ENCODE assay signal across 8 mouse cellular contexts in the genomic region with DNA sequence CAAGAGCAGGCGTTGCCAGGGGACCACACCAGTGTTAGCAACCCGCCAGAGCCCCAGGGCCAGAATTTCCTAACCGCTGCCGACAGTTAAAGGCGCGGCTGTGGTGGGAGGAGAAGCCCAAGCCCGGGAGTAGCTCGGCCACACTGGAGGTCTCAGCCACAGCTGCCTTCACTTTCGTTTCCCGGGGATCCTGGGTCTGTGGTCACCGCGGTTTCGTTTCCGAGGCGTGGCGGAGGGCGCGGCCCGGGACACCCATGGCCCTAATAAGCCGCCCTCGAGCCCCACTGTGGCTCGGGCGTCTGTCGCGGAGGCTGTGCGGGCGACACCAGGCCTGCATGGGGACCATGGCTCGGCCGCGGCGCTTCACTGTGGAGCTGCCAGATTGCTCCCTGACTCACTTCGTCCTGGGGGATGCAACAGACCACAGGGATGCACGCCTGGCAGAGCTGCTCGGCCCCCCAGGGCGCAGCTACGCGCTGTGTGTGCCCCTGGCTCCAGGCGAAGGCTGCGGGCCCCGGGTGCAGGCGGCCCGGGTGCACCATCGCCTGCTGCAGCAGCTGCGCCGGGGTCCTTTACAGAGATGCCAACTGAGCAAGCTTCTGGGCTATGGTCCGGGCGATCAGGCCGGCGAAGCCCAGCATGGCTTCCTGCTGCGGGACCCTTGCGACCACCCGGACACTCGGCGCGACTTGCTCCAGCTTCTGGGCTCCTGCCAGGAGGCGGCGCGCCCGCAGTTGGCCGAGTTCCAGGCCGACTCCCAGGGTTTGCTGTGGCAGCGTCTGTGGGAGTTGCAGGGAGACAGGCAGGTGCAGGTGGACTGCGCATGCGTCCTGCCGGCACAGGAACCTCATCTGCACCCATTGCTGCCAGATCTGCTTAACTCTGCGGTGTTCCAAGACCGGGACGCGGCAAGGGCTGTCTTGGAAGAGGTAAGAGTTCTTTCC. TPM values are rescaled to one million over a fixed set of nuclear protein-coding genes. Genes with fewer than 3 reads are reported as not detected.
A peak's percentile ranks its signal among the peaks of the same experiment; 100 is the strongest.
DNase-seq lines count a peak whose midpoint lies in the region; ATAC-seq lines count a peak whose summit lies in the region.

A gene (plus strand): TSS at position 107 of the 944 bp plus-strand sequence.

- peak within 1 kb of the TSS; percentile 90 for H3K27ac ChIP-seq in embryonic facial prominence, embryonic 10.5 days (replicated peaks)
- peak within 1 kb of the TSS; percentile 67 for H3K27ac ChIP-seq in midbrain, embryonic 11.5 days (ENCODE audit: low read depth, low read length)

- H3K27me3 ChIP-seq in embryonic facial prominence, embryonic 10.5 days (replicated peaks; ENCODE audit: low read depth, poor library complexity, severe bottlenecking): peaks cover 17% of the 10 kb centered on the region
- no peaks in the 10 kb centered on the region for H3K27me3 ChIP-seq in midbrain, embryonic 11.5 days (ENCODE audit: control insufficient read depth, insufficient read depth, low read length)

- under 1% methylated on average over 69 of the region's 69 CpGs for WGBS in embryonic facial prominence, embryonic 10.5 days
- WGBS in midbrain, embryonic 11.5 days: 0% methylated on average over 68 of the region's 69 CpGs

- DNase-seq in adrenal gland, postnatal 10 days: peak; percentile 90
- peak; percentile 85 for DNase-seq in embryonic facial prominence, embryonic 10.5 days (ENCODE audit: low spot score)
- peak; percentile 91 for DNase-seq in kidney, adult 11 months
- peak; percentile 83 for DNase-seq in left cerebral cortex, postnatal 4 days
- DNase-seq in midbrain, embryonic 11.5 days (ENCODE audit: low spot score, missing footprints): peak; percentile 96
- peak; percentile 91 for DNase-seq in right cerebral cortex, postnatal 4 days
- peak; percentile 79 for DNase-seq in yolk sac, embryonic 10.5 days (ENCODE audit: low spot score)

- intact Hi-C loops in left cerebral cortex, postnatal 4 days (cut with DNase I): no loop called here

- H3K4me3 ChIP-seq in embryonic facial prominence, embryonic 10.5 days: peak within 1 kb of the TSS; percentile 84
- H3K4me3 ChIP-seq in midbrain, embryonic 11.5 days (ENCODE audit: low read depth, low read length): peak within 1 kb of the TSS; percentile 62

- H3K36me3 ChIP-seq in embryonic facial prominence, embryonic 10.5 days (replicated peaks): no peaks in the 10 kb centered on the region
- H3K36me3 ChIP-seq in midbrain, embryonic 11.5 days (ENCODE audit: control insufficient read depth, insufficient read depth, low read length): no peaks in the 10 kb centered on the region

- peaks cover 18% of the 10 kb centered on the region for H3K4me1 ChIP-seq in embryonic facial prominence, embryonic 10.5 days
- H3K4me1 ChIP-seq in midbrain, embryonic 11.5 days (ENCODE audit: control insufficient read depth, insufficient read depth, low read length): no peaks in the 10 kb centered on the region

- H3K9ac ChIP-seq in midbrain, embryonic 11.5 days (ENCODE audit: low read length): peak within 1 kb of the TSS; percentile 91

- H3K4me2 ChIP-seq in midbrain, embryonic 11.5 days: peak within 1 kb of the TSS; percentile 96

- H3K9me3 ChIP-seq in embryonic facial prominence, embryonic 10.5 days: no peaks in the 10 kb centered on the region
- H3K9me3 ChIP-seq in midbrain, embryonic 11.5 days (ENCODE audit: control insufficient read depth, low read length): no peaks in the 10 kb centered on the region

- peak; percentile 91 for ATAC-seq in granulocyte monocyte progenitor cell, adult 5-6 weeks (replicated peaks; ENCODE audit: poor library complexity, severe bottlenecking)
- peak; percentile 86 for ATAC-seq in midbrain, embryonic 11.5 days (ENCODE audit: low FRiP score)

RNA-seq across cellular contexts. Expression of the gene that starts here (rescaled TPM):
- 10 to 100 TPM; 13.2 to 25.8 TPM for total RNA-seq in adrenal gland, postnatal 10 days (2021)
- 3.8 and 4.1 TPM in 2 replicates for polyA plus RNA-seq in embryonic facial prominence, embryonic 10.5 days (2016; fragmentation: Nextera tagmentation; extraction: Ambion mirVana)
- total RNA-seq in granulocyte monocyte progenitor cell, adult 5-6 weeks (2014; fragmentation: Nextera tagmentation): 12.7 and 31.5 TPM in 2 replicates
- 8.9 and 12.2 TPM in 2 replicates for total RNA-seq in granulocyte monocyte progenitor cell, adult 5-6 weeks (2017)
- 10 to 100 TPM; 16.8 to 18.1 TPM for total RNA-seq in left cerebral cortex, postnatal 4 days (2021)
- polyA plus RNA-seq in midbrain, embryonic 11.5 days (2014; fragmentation: Nextera tagmentation; extraction: Ambion mirVana): 7.6 and 7.8 TPM in 2 replicates

Comparison
In these comparisons a context has a peak if more than half of its experiments do, and no peak if none do; other contexts are left out.
1. Peak in every context shown above with its lines: DNase-seq, ATAC-seq, H3K4me3 ChIP-seq and H3K27ac ChIP-seq.